Mouse (Mus musculus): Measurements from ENCODE around the gene Rassf3.

- TF ChIP-seq CTCF (IDR thresholded peaks at IDR 0.05; ENCODE audit: low read depth) (no peak), EP300 (IDR thresholded peaks at IDR 0.05; ENCODE audit: low read depth) (no peak)
These were observed 9.1 kb downstream of the Rassf3 start for GRCm38 (mm10) chr10:121467016-121467415.
